Mouse (Mus musculus) heart, embryonic 11.5 days (tissue): ENCODE data around the gene Tctn1. TPM values are rescaled to one million over a fixed set of nuclear protein-coding genes. Genes with fewer than 3 reads are reported as not detected.

ENCODE experiments used
- ATAC-seq: fragments of 200-750 bp; cut with Nextera tagmentation; replicated peaks from 2 replicates; pipeline ENCODE4 v1.8.0; 2017; ENCODE audit warnings: moderate library complexity; ENCODE audit not compliant: insufficient number of reproducible peaks, low FRiP score, low TSS enrichment
- H3K27ac ChIP-seq: fragments of 300-500 bp; sonication (generic); 2 replicates; pipeline ENCODE4 v1.5.1; 2014; ENCODE audit warnings: mild to moderate bottlenecking, low read depth, low read length
- H3K27me3 ChIP-seq: fragments of 300-500 bp; sonication (generic); 2 replicates; pipeline ENCODE4 v1.6.1; 2014; ENCODE audit warnings: mild to moderate bottlenecking, low read length, mixed read lengths; ENCODE audit not compliant: control insufficient read depth, insufficient read depth
- H3K36me3 ChIP-seq: fragments of 300-500 bp; sonication (generic); 2 replicates; pipeline ENCODE4 v1.6.1; 2014; ENCODE audit warnings: mild to moderate bottlenecking, low read length, moderate library complexity, mixed read lengths; ENCODE audit not compliant: control insufficient read depth, insufficient read depth
- H3K4me1 ChIP-seq: fragments of 300-500 bp; sonication (generic); 2 replicates; pipeline ENCODE4 v1.6.1; 2014; ENCODE audit warnings: low read length; ENCODE audit not compliant: control insufficient read depth, insufficient read depth
- H3K4me2 ChIP-seq: fragments of 300-500 bp; sonication (generic); 2 replicates; pipeline ENCODE4 v1.6.1; 2014; ENCODE audit warnings: mild to moderate bottlenecking, moderate library complexity
- H3K4me3 ChIP-seq: fragments of 300-500 bp; sonication (generic); 2 replicates; pipeline ENCODE4 v1.5.1; 2014; ENCODE audit warnings: low read depth, low read length
- H3K9ac ChIP-seq: fragments of 300-500 bp; sonication (generic); 2 replicates; pipeline ENCODE4 v1.6.1; 2014; ENCODE audit warnings: mild to moderate bottlenecking, low read depth, low read length, moderate library complexity
- H3K9me3 ChIP-seq: fragments of 300-500 bp; sonication (generic); replicated peaks from 2 replicates; pipeline ENCODE4 v1.6.1; 2016; ENCODE audit warnings: low read length; ENCODE audit not compliant: control insufficient read depth
- WGBS: fragments of 180-500 bp; shearing (Covaris S2); extraction: QIAGEN DNeasy Blood & Tissue Kit; methylation state at CpG from one replicate; pipeline ENCODE4 v1.1.7; 2014; ENCODE audit not compliant: insufficient replicate concordance; 5-methylcytosine and 5-hydroxymethylcytosine counted together
- polyA plus RNA-seq: library from polyadenylated mRNA; unstranded; fragments of >200 nt; fragmentation: Nextera tagmentation; extraction: Ambion mirVana; gene quantifications from 2 replicates; pipeline ENCODE4 v1.2.1, GENCODE M21; 2014

Gene Tctn1
- polyA plus RNA-seq, 1 experiment from 2014 or later, result 2.2 TPM

GRCm38 (mm10) chr5:122192347-122192746 is 71.9 kb downstream of the Tctn1 start:
- Histone ChIP-seq H3K9ac (no peak overlapping the region), H3K36me3 (no peaks in the 10 kb centered on the region), H3K27ac (no peak overlapping the region), H3K4me3 (no peak overlapping the region), H3K9me3 (no peaks in the 10 kb centered on the region), H3K27me3 (no peaks in the 10 kb centered on the region), H3K4me2 (no peak overlapping the region), H3K4me1 (no peaks in the 10 kb centered on the region)
- no peak for ATAC-seq
- 47% methylated on average over 3 of the region's 4 CpGs for WGBS

- no peaks in the 10 kb centered on the region for H3K9me3 ChIP-seq
- 80% methylated on average over 12 of the region's 12 CpGs for WGBS
Measured at GRCm38 (mm10) chr5:122191269-122192063, 72.8 kb downstream of the Tctn1 start.

GRCm38 (mm10) chr5:122190465-122190864 is 73.8 kb downstream of the Tctn1 start:
- Histone ChIP-seq H3K4me3 (no peak overlapping the region), H3K36me3 (no peaks in the 10 kb centered on the region), H3K9me3 (no peaks in the 10 kb centered on the region), H3K4me2 (no peak overlapping the region), H3K27ac (no peak overlapping the region), H3K4me1 (no peaks in the 10 kb centered on the region), H3K9ac (no peak overlapping the region), H3K27me3 (no peaks in the 10 kb centered on the region)
- no peak for ATAC-seq
- WGBS, result 48% methylated on average over 7 of the region's 7 CpGs

More at GRCm38 (mm10) chr5:122191269-122192063, 72.8 kb downstream of the Tctn1 start:
- Histone ChIP-seq H3K27me3 (no peaks in the 10 kb centered on the region), H3K36me3 (no peaks in the 10 kb centered on the region), H3K4me2 (no peak overlapping the region), H3K9ac (no peak overlapping the region), H3K27ac (no peak overlapping the region), H3K4me1 (no peaks in the 10 kb centered on the region), H3K4me3 (no peak overlapping the region)
- no peak for ATAC-seq

GRCm38 (mm10) chr5:122189115-122189514 is 75.1 kb downstream of the Tctn1 start:
- no peak overlapping the region for H3K27ac ChIP-seq
- 66% methylated on average over 3 of the region's 3 CpGs for WGBS
- no peaks in the 10 kb centered on the region for H3K27me3 ChIP-seq
- H3K9me3 ChIP-seq, result no peaks in the 10 kb centered on the region; the same call in 1 of the 2 replicates
- no peak overlapping the region for H3K9ac ChIP-seq
- no peak overlapping the region for H3K4me2 ChIP-seq
- no peaks in the 10 kb centered on the region for H3K4me1 ChIP-seq
- H3K36me3 ChIP-seq, result no peaks in the 10 kb centered on the region
- no peak overlapping the region for H3K4me3 ChIP-seq
- ATAC-seq, result no peak

Other genes starting within 250 kb of the Tctn1 start
- 4.7 and 7.1 TPM in 2 replicates for gene Cux2, start 214.4 kb downstream of the Tctn1 start, polyA plus RNA-seq
- 6,790 and 6,847 TPM in 2 replicates for gene Myl2, start 163.5 kb downstream of the Tctn1 start, polyA plus RNA-seq
- 0.47 and 0.51 TPM in 2 replicates for gene Ccdc63, start 123.6 kb downstream of the Tctn1 start, polyA plus RNA-seq
- 216 and 225 TPM in 2 replicates for gene Ppp1cc, start 106.2 kb downstream of the Tctn1 start, polyA plus RNA-seq
- 1.7 and 2.7 TPM in 2 replicates for gene Hvcn1, start 57.7 kb downstream of the Tctn1 start, polyA plus RNA-seq
- gene Pptc7, start 19.9 kb upstream of the Tctn1 start, polyA plus RNA-seq, result 10.2 and 12.3 TPM in 2 replicates
- 4.5 and 5.0 TPM in 2 replicates for gene Rad9b, start 89.8 kb upstream of the Tctn1 start, polyA plus RNA-seq
- 241 and 245 TPM in 2 replicates for gene Vps29, start 89.9 kb upstream of the Tctn1 start, polyA plus RNA-seq
- 63.1 and 67.2 TPM in 2 replicates for gene Gpn3, start 107.4 kb upstream of the Tctn1 start, polyA plus RNA-seq
- gene Fam216a, start 107.9 kb upstream of the Tctn1 start, polyA plus RNA-seq, result 67.4 TPM in 2 replicates
- gene Arpc3, start 127.4 kb upstream of the Tctn1 start, polyA plus RNA-seq, result 39.3 and 81.8 TPM in 2 replicates
- 20.9 and 22.1 TPM in 2 replicates for gene Anapc7, start 157.2 kb upstream of the Tctn1 start, polyA plus RNA-seq
- gene Atp2a2, start 237.8 kb upstream of the Tctn1 start, polyA plus RNA-seq, result 255 and 272 TPM in 2 replicates